Mouse (Mus musculus) gastrocnemius, adult 2 months (tissue): ENCODE results near the gene Hnrnpab. TPM values are rescaled to one million over a fixed set of nuclear protein-coding genes. Genes with fewer than 3 reads are reported as not detected.

Experiments used
- DNase-seq: peaks from one replicate; pipeline ENCODE4 v3.0.0; 2022
- H3K27ac ChIP-seq: fragments of 200-600 bp; 2 replicates; pipeline ENCODE4 v1.8.1; 2022; ENCODE audit warnings: mild to moderate bottlenecking
- H3K4me3 ChIP-seq: fragments of 200-600 bp; 2 replicates; pipeline ENCODE4 v1.8.1; 2022; ENCODE audit warnings: mild to moderate bottlenecking, moderate library complexity
- CTCF ChIP-seq: fragments of 200-600 bp; IDR thresholded peaks from 2 replicates; pipeline ENCODE4 v1.8.1; 2022; ENCODE audit warnings: antibody characterized with exemption, mild to moderate bottlenecking, moderate library complexity
- intact Hi-C: fragments of 180-260 bp; cut with DNase I; formaldehyde crosslinking; loops from one replicate; pipeline ENCODE4 v1.15.1; 2025
- long read RNA-seq, 2 experiments: library from polyadenylated mRNA; stranded (forward); transcript quantifications; one replicate each; pipeline ENCODE4 v2.0.0; 2021
- total RNA-seq, 2 experiments: library from RNA; stranded (reverse); gene quantifications; 2 replicates each; pipeline ENCODE4 v1.2.3; 2021

Hnrnpab gene
- total RNA-seq: 100 to 1,000 TPM in 1 of 2 experiments, 10 to 100 TPM in 1; 95.0 to 112 TPM
- long read RNA-seq, experiment 1, transcript Hnrnpab-203 (8 exons, 1,437 nt): minor isoform, 16 of 49 reads
- long read RNA-seq, experiment 1, transcript Hnrnpab-201 (7 exons, 2,370 nt): major isoform, 22 of 49 reads
- long read RNA-seq, experiment 1, partial matches to known transcripts: 8 of 49 reads
- long read RNA-seq, experiment 1, other reads (novel, unspliced or antisense): 3 of 49 reads
- long read RNA-seq, experiment 2, transcript Hnrnpab-203 (8 exons, 1,437 nt): minor isoform, 16 of 51 reads
- long read RNA-seq, experiment 2, transcript Hnrnpab-201 (7 exons, 2,370 nt): major isoform, 31 of 51 reads
- long read RNA-seq, experiment 2, partial matches to known transcripts: 3 of 51 reads
- long read RNA-seq, experiment 2, other reads (novel, unspliced or antisense): 1 of 51 reads

DNA sequence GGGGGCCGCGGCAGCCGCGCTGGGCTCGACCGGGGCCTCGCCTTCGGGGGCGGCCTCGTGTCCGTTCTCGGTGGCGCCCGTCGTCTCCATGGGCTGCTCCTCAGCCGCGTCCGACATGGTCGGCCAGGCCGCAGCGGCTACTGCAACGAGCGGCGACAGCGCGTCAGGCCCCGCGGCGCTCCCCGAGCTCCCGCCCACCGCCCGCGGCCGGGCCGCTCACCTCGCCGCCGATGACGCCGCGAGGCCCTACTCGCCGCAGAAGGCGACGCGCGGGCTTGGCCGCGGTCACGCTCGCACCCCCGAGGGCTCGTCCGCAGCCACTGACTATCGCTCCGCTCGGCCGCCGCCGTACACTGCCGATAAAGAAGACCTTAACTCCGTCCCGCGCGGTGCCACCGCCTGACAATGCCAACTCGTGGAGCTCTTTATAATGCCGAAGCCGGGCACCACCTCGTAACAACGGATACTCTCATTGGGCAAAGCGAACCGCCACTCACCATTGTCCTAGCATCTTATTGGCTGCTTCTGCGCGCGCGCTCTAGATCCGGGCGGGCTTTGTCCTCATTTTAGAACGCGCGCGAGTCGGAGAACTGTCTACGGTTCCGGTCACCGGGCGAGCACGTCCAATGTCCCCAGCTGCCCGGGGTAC, at the start of gene Hnrnpab:
Gene Hnrnpab, minus strand, starts transcription at position 401 of the 649 bp plus-strand sequence.
- H3K4me3 ChIP-seq: peak within 1 kb of the TSS; percentile 87
- intact Hi-C loops: no loop called here
- no peak for TF ChIP-seq CTCF
- H3K27ac ChIP-seq: peak within 1 kb of the TSS; percentile 98
- DNase-seq: peak; percentile 98

DNA sequence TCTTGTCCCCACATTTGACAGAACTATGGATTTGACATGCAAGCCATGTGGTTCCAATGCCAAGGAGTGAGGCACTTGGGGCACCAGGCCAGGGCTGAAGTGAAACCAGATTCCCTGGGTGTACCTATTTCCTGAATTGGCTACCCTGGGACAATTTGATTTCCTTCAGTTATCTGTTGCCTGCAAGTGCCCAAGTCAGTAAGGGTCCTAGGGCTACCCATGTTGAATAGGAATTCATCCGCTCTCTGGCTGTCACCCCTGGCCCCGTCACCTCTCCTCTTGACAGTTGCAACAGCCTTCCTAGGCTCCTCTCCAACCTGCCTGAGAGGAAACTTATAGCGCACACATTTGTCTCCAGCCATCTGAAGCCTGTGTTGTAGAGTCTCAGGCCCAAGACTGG, 48.2 kb upstream of the Hnrnpab start:
- intact Hi-C loops: loop anchor here (5.0 kb wide), 1 partner anchor 38 kb away; the partner anchor contains the start of gene Nhp2
- H3K27ac ChIP-seq: no peak overlapping the region
- TF ChIP-seq CTCF: no peak
- H3K4me3 ChIP-seq: no peak overlapping the region
- DNase-seq: peak; percentile 40

DNA sequence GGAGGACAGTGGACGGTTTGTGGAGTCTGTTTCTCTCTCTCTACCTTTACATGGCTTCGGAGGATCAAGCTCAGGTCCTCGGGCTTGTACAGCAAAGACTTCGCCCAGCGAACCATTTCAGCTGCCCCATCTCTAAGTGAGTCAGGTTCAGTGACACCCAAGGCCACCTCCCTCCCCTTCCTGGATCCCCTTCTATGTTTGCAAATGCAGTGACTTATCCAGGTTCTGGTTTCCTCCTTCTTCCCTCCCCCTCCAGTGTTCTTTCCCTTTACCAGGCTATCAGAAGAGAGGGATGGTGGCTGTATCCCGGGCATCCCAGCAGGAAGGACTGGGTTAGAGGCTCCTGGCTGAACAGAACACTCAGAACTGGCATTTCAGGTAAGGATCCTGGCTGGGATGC, 47.1 kb upstream of the Hnrnpab start:
- Histone ChIP-seq H3K4me3 (no peak overlapping the region), H3K27ac (no peak overlapping the region)
- intact Hi-C loops: loop anchor here (5.0 kb wide), 1 partner anchor 36 kb away; the partner anchor contains the start of gene Nhp2
- no peak for DNase-seq
- TF ChIP-seq CTCF: no peak

- no peak for TF ChIP-seq CTCF
- intact Hi-C loops: loop anchor here (5.0 kb wide), 1 partner anchor 36 kb away; the partner anchor contains the start of gene Nhp2
- Histone ChIP-seq H3K27ac (no peak overlapping the region), H3K4me3 (no peak overlapping the region)
- no peak for DNase-seq
Measured at GRCm38 (mm10) chr11:51652889-51653418, 46.3 kb upstream of the Hnrnpab start.

DNA sequence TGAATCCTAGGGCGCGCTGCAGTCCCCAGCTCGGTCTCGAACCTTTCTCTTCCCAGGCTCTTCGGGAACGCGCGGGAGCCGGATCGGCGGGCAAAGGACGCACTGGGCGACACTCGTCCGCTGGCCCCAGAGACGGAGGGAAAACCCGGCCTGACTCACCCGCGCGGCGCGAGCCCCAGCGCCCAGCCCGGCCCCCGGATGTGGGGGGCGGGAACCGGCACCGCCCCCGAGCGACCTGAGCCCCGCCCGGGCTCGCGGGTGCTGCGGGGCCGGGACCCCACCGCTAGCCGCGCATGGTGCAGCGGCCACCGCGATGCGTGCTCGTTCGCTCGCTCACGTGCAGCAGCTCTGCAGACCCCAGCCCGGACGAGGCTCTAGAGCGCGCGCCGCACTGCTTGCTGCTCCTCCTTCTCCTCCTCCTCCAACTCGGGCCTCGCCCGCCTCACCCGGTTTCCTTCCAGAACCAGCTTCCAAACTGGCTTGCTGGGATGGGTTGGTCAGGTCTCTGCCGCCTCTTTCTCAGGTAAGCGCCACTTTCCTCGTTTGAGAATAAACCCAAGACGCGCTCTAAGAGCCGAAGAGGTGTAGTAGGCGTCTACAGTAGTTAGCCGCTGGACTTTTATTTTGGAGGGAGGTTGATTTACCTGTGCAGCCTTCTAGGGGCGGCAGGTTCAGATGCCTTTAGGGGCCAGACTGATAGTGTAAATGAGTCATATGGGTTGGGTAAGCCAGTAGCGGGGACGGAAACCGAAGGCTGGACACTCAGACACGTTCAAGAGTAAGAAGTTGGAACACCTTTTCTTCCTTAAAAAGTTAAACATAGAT, 44.3 kb upstream of the Hnrnpab start, which contains the start of the genes N4bp3 and D930048N14Rik:
Gene N4bp3, minus strand, starts transcription at position 152 of the 825 bp plus-strand sequence.
Gene D930048N14Rik, plus strand, starts transcription at position 264 of the 825 bp plus-strand sequence.
- Histone ChIP-seq H3K27ac (peak within 1 kb of the TSS; percentile 86), H3K4me3 (peak within 1 kb of the TSS; percentile 73)
- TF ChIP-seq CTCF: no peak
- DNase-seq: peak; percentile 79
- intact Hi-C loops: loop anchor here (5.0 kb wide), 1 partner anchor 34 kb away; the partner anchor contains the start of gene Nhp2

DNA sequence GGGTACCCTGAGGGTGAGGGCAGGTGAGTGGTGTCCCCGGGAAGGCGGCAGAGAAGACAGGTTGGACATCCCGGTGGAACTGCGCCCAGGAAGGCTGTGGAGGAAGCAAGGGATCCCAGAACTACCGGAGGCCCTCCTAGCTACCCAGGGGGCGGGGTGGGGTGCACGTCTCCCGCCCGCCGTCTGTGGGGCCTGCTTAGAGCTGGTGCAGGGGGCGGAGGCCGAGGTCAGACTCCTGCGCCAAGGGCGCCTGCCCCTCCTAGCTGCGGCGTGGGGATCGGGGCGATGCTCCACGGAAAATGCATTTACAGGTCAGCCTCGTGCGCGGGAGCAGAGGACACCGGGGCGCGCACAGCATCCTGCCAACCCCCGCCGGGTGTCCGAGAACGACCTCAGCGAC, 43.6 kb upstream of the Hnrnpab start:
- intact Hi-C loops: loop anchor here (5.0 kb wide), 1 partner anchor 33 kb away; the partner anchor contains the start of gene Nhp2
- no peak for TF ChIP-seq CTCF
- no peak for DNase-seq
- Histone ChIP-seq H3K4me3 (peak overlapping the region; percentile 73), H3K27ac (peak overlapping the region; percentile 86)

- intact Hi-C loops: loop anchor here (5.0 kb wide), 1 partner anchor 33 kb away; the partner anchor contains the start of gene Nhp2
- DNase-seq: no peak
- TF ChIP-seq CTCF: no peak
- Histone ChIP-seq H3K27ac (peak overlapping the region; percentile 86), H3K4me3 (peak overlapping the region; percentile 73)
Measured at GRCm38 (mm10) chr11:51649889-51650199, 43.2 kb upstream of the Hnrnpab start.

- no peak for TF ChIP-seq CTCF
- intact Hi-C loops: no loop called here
- DNase-seq: no peak
- H3K4me3 ChIP-seq: peak overlapping the region; percentile 73
- peak overlapping the region; percentile 86 for H3K27ac ChIP-seq
Measured at GRCm38 (mm10) chr11:51649111-51649888, 42.7 kb upstream of the Hnrnpab start.

GRCm38 (mm10) chr11:51648566-51648965, 41.9 kb upstream of the Hnrnpab start:
- intact Hi-C loops: no loop called here
- Histone ChIP-seq H3K4me3 (peak overlapping the region; percentile 73), H3K27ac (peak overlapping the region; percentile 86)
- no peak for TF ChIP-seq CTCF
- DNase-seq: no peak

GRCm38 (mm10) chr11:51646751-51647667, 40.4 kb upstream of the Hnrnpab start:
- peak overlapping the region; percentile 73 for H3K4me3 ChIP-seq
- intact Hi-C loops: no loop called here

More at GRCm38 (mm10) chr11:51646751-51647667, 40.4 kb upstream of the Hnrnpab start:
- DNase-seq: peak; percentile 54
- TF ChIP-seq CTCF: no peak
- peak overlapping the region; percentile 86 for H3K27ac ChIP-seq
